Mouse (Mus musculus) CD8-positive naive resting alpha-beta T cell, adult 2 months (primary cell): Measurements from ENCODE around the gene Zfp385b.

Source experiments
- DNase-seq, 2 experiments: peaks; one replicate each; pipeline ENCODE4 v3.0.0; 2022; ENCODE audit warnings: low read depth in 2 of 2, low spot score in 2 of 2

The Zfp385b gene

DNA sequence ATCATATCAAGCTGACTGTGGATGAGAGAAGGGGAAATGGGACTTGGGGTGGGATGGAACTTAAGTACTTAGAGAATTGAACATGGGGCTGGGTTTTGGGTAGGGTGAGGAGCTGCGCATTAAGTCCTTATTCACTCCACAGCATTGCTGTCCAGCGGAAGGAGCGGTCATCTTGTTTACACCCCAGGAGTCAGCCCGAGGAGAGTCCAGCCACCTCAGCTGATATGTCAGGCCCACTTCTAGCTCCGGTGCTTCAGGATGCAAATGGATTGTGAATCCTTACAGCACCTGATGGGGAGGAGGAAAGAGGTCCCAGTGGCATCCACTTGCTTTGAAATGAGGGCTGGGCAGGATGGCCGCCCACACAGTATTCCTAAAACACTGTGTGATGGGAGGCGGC, 425.6 kb downstream of the Zfp385b start:
- no peak for DNase-seq

DNA sequence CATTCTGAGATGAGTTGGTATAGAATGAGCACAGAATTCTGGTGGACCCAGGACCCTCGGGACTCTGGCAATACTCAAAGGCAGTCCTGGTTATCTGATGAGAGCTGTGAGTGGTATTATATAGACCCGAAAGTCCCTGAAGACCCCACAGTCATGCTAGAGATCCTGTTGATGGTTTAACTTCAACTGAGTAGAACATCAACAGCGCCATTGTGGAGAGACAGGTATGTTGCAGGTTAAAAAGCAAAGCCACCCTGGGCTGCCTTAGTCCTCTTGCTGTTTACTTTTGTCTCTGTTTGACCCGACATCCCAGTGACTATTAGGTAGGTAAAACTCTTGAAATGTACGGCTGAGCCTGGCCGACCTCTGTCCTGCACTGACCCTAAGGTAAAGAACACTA, 431.3 kb downstream of the Zfp385b start:
- no peak for DNase-seq

DNA sequence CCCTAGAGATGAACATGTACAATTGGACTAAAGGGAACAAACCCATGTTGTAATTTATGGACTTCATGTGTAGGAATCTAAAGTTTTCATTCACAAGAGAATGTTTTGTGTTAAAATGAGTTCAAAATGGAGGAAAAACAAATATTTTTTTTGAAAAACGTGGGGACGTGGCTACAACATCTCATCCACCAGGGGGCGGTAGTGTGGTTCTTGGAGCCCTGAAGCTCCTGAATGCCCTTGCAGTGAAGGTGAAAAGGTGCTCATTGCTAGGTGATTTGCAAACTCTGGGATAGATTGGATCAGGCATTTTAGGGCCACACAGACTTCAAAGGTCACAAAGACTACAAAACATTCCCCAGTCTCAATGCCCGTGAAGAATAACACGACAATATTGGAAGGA, 432.9 kb downstream of the Zfp385b start:
- no peak for DNase-seq

DNA sequence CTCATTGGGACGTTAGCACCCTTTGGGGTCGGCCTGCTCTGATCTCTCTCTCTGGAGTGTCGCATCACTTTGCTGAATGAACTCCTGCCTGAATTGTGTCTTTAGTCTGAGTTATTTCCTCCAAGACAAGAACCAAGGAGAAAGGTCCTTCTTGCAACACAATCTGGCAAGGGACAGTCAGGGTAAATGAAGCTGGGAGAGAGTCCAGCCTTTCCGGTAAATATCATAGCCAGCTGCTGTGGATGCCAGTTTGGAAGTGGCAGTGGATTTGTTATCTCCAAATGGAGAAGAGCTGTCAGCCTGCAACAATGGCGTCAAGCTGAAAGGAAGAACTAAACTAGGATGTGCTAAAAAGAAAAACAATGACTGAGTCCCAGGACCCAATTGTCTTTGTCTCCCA, 436.7 kb downstream of the Zfp385b start:
- DNase-seq, result no peak

DNA sequence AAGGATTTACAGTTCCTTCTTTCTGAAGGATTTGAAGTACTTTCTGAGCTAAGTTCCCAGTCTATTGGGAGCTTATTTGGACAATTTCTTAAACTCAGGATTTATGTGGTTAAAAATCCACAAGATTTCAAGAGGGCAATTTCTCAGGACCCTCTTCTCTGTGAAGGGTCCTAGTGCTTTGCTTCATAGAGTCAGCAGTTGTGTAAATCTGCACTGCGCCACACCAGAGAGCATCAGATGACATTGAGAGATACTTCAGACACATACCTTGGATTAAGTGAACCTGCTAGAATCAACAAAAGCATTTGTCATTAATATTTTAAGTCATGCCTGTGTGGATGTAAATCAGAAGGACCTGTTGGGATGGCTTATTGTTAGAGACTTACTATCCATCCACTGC, 439.5 kb downstream of the Zfp385b start:
- DNase-seq, result no peak

DNA sequence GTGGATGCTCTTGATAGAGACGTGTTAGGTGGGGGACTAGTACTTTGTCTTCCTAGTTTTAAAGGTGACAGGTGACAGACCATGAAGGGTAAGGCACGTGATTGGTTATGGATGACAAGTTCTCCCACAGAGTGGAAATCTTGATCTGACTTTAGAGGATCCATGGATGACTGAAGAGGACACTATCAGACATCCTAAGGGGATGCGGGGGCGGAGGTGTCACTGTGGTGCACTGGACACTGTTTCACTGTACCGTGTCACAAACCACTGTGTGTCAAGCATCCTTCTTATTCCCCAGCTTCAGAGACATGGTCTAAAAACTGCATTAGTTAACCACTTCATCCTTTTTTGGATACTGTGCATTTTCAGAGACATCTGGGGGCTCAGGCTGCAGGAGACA, 440.1 kb downstream of the Zfp385b start:
- DNase-seq, result no peak

GRCm38 (mm10) chr2:77376823-77377222, 442.6 kb downstream of the Zfp385b start:
- DNase-seq, result no peak

GRCm38 (mm10) chr2:77375155-77375554, 444.3 kb downstream of the Zfp385b start:
- no peak for DNase-seq

DNA sequence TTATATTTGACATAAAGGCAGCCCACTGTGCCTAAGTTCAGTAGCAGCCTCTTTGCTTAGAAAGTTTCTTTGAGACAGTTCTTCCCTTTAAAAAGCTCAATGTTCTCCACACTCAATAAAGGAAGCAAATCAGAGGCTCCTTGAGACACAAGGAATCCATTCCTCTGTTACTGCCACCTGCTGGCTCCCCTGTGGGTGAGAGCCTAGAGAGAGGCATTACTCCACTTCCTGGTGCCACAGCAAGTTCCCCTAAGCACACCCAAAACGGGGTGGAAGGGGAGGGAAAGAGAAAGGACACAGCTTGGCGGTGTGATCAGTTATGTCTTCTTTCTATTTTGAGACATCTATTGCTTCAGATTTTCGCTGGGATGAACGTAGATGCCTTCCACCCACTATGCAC, 450.3 kb downstream of the Zfp385b start:
- DNase-seq, result no peak
